Mouse (Mus musculus) testis, adult 2 months (tissue): Measurements from ENCODE around the gene Picalm. TPM values are rescaled to one million over a fixed set of nuclear protein-coding genes. Genes with fewer than 3 reads are reported as not detected.

ENCODE experiments used
- H3K27ac ChIP-seq: fragments of 200-500 bp; 2 replicates; pipeline ENCODE4 v1.5.1; 2012; ENCODE audit warnings: low read depth, low read length; ENCODE audit not compliant: control insufficient read depth, insufficient read depth
- H3K27me3 ChIP-seq: fragments of 200-500 bp; 2 replicates; pipeline ENCODE4 v1.6.1; 2012; ENCODE audit warnings: mild to moderate bottlenecking, low read length, moderate library complexity; ENCODE audit not compliant: control insufficient read depth, insufficient read depth
- H3K36me3 ChIP-seq: fragments of 200-500 bp; 2 replicates; pipeline ENCODE4 v1.6.1; 2012; ENCODE audit warnings: mild to moderate bottlenecking, low read length; ENCODE audit not compliant: control insufficient read depth, insufficient read depth
- H3K4me1 ChIP-seq: fragments of 200-500 bp; 2 replicates; pipeline ENCODE4 v1.6.1; 2012; ENCODE audit warnings: low read length; ENCODE audit not compliant: control insufficient read depth, insufficient read depth
- H3K4me3 ChIP-seq: fragments of 200-500 bp; 2 replicates; pipeline ENCODE4 v1.5.1; 2012; ENCODE audit warnings: low read depth, mild to moderate bottlenecking, low read length, moderate library complexity, mixed read lengths; ENCODE audit not compliant: control insufficient read depth
- CTCF ChIP-seq: fragments of 200-500 bp; IDR thresholded peaks from 2 replicates; pipeline ENCODE4 v1.5.1; 2012; ENCODE audit warnings: low read depth, mild to moderate bottlenecking, inconsistent platforms, low read length, moderate library complexity; ENCODE audit not compliant: control insufficient read depth, insufficient read depth, insufficient replicate concordance
- POLR2A ChIP-seq: fragments of 200-500 bp; IDR thresholded peaks from 2 replicates; pipeline ENCODE4 v1.6.1; 2012; ENCODE audit warnings: low read depth, mild to moderate bottlenecking, inconsistent platforms, low read length, moderate library complexity; ENCODE audit not compliant: control insufficient read depth
- polyA plus RNA-seq: library from polyadenylated mRNA; depleted of rRNA; stranded (reverse); fragments of >200 nt; gene quantifications from 2 replicates; pipeline ENCODE4 v1.2.3, GENCODE M21; 2012

The Picalm gene
- polyA plus RNA-seq, 1 experiment: 84.5 TPM

- Histone ChIP-seq H3K4me3 (no peak overlapping the region), H3K27ac (no peak overlapping the region), H3K4me1 (no peaks in the 10 kb centered on the region), H3K36me3 (no peaks in the 10 kb centered on the region), H3K27me3 (no peaks in the 10 kb centered on the region)
- no peak for TF ChIP-seq CTCF
- no peak for TF ChIP-seq POLR2A
Observed at GRCm38 (mm10) chr7:90092452-90093450, 37.3 kb upstream of the Picalm start.

GRCm38 (mm10) chr7:90095097-90095496 lies 34.9 kb upstream of the Picalm start:
- Histone ChIP-seq H3K27me3 (no peaks in the 10 kb centered on the region), H3K4me3 (no peak overlapping the region), H3K4me1 (no peaks in the 10 kb centered on the region; the same call in 1 of the 2 replicates), H3K36me3 (no peaks in the 10 kb centered on the region), H3K27ac (no peak overlapping the region)
- TF ChIP-seq CTCF (no peak), POLR2A (no peak)

DNA sequence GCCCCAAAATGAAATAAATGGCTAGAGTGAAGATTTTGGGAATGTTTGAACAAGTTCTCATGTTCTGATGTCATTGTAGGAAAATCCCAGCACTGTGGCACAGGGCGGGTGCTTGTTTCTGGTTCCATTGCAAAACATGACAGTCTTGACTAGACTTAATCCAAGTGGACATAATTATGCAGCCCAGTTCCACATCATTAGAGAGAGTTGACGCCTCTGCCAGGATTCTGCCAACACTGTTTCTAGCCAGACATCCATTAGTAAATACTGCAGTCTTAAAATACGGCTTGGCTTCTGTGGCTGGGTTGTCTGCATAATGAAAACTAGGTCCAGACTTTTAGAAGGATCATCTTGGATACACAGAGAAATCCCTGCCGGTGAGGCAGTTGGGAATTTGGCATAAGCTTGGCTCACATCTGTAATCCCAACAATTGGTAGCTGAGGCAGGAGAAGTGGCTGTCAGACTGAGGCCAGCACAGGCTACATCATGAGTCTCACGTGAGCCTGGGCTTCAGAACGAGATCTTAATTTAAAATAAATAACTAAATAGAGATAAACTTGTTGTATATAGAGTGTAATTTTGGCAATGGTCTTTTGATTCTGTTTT lies 34.1 kb upstream of the Picalm start:
- TF ChIP-seq CTCF (no peak), POLR2A (no peak)
- no peaks in the 10 kb centered on the region for H3K27me3 ChIP-seq
- H3K27ac ChIP-seq: no peak overlapping the region
- H3K4me3 ChIP-seq: no peak overlapping the region
- H3K4me1 ChIP-seq: no peaks in the 10 kb centered on the region; the same call in 1 of the 2 replicates
- no peaks in the 10 kb centered on the region for H3K36me3 ChIP-seq

DNA sequence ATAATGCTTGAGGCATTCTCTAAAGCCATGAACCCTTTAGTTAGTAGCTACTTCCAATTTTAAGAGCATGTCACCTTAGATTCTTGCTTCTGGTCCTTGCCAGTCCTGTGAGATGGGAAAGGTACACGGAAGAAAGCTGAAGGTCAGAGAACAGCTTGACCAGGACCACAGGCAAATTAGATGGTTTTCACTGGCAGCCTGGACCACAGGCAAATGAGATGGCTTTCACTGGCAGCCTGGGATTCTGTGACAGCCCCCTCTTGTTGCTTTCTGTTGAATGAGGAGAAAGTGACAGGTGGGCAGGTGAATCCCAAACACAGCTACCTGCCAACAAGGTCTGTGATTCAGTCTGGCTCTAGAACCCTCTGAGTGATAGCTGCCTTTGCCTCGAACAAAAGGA lies 33.4 kb upstream of the Picalm start:
- TF ChIP-seq CTCF (no peak), POLR2A (no peak)
- Histone ChIP-seq H3K4me1 (no peaks in the 10 kb centered on the region; the same call in 1 of the 2 replicates), H3K27me3 (no peaks in the 10 kb centered on the region), H3K27ac (no peak overlapping the region), H3K4me3 (no peak overlapping the region), H3K36me3 (no peaks in the 10 kb centered on the region)

DNA sequence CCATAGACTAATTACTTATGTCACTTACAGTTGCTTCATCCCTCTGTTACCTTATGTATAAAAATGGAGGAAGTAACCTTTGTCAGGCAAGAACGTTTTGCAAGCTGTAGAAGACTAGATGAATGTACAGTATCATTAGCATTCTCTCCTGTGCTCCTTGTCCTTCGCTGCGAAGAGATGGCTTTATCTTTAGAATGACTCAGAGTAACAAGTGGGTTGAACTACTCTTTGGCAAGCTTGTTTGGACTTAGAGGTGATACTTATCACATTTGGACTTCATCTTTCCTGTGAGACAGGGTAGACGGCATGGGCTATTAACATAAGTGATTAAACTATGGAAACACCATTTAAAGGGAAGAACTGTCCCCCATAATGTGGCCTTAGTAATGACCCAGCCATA lies 31.8 kb upstream of the Picalm start:
- TF ChIP-seq POLR2A (no peak), CTCF (no peak)
- Histone ChIP-seq H3K36me3 (no peaks in the 10 kb centered on the region), H3K4me1 (no peaks in the 10 kb centered on the region; the same call in 1 of the 2 replicates), H3K4me3 (no peak overlapping the region), H3K27me3 (no peaks in the 10 kb centered on the region), H3K27ac (no peak overlapping the region)

DNA sequence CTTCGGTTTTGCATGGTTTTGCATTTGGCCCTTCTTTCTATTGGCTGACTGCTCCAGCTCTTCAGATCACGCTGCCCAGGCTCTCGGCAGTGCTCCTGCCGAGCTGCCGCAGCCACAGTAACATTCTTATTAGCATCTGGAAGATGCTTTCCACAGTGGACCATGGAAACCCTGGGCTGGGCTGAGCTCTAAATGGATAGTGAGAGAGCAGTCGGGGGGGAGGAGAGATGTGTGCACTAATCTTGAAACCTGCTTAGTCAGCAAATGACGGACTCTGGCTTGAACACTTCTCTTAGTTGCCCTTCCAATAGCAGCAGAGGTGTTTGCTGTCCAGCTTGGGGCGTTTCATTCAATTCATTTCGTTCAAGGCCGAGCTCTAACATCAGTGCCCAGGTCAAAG lies 30.8 kb upstream of the Picalm start:
- H3K27me3 ChIP-seq: no peaks in the 10 kb centered on the region
- H3K27ac ChIP-seq: no peak overlapping the region
- TF ChIP-seq POLR2A (no peak), CTCF (no peak)
- H3K4me1 ChIP-seq: no peaks in the 10 kb centered on the region; the same call in 1 of the 2 replicates
- no peak overlapping the region for H3K4me3 ChIP-seq
- no peaks in the 10 kb centered on the region for H3K36me3 ChIP-seq

DNA sequence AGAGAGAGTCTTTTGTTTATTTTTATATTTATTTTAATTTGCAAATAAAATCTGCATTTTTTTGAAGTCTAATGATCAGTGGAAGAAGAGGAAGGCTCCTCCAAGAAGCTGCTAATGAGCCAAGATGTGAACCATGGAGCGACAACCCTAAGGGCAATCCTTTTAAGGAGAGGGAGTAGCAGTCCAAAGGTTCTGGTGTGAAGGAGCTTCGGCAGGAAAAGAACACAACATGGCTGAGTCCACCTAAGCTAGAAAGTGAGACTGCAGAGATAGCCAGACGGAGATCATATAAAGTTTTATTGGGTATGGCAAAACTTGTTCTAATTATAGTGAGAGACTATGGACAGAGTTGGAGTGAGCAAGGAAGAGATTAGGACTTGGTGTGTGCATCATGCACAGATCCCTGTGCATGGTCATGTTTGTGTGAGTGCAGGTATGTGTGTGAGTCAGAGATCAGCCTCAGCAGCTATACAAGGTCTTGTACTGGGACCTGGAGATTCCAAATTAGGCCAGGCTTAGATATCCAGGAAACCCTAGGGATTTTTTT lies 29.3 kb upstream of the Picalm start:
- TF ChIP-seq CTCF (no peak), POLR2A (no peak)
- Histone ChIP-seq H3K27me3 (no peaks in the 10 kb centered on the region), H3K36me3 (no peaks in the 10 kb centered on the region), H3K4me1 (no peaks in the 10 kb centered on the region; the same call in 1 of the 2 replicates), H3K4me3 (no peak overlapping the region), H3K27ac (no peak overlapping the region)
